Mouse (Mus musculus): ENCODE results near the gene Trub2. TPM values are rescaled to one million over a fixed set of nuclear protein-coding genes. Genes with fewer than 3 reads are reported as not detected.

The Trub2 gene
- polyA plus RNA-seq, 1 experiment from 2014 or later, result 25.2 TPM

DNA sequence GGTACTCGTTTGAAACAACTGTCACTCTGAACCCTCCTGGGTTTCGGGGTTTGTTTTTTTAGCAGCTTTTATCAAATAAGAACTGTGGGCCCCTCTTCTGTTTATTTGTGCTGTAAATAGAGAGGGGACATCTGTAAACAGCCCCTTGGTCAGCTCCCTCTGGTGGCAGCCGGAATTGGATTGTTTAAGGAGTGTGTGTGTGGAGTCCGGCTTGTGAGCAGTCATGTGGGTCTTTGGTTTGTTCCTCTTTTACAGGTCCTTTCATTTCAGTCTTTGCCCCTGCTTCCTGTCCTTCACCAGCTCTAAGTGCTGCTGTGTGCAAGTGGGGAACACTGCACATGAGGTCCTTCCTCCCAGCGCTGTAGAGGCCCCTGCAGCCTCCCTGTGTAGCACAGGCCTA is 48.9 kb downstream of the Trub2 start:
- no peak for ATAC-seq (ENCODE audit: insufficient read depth, low FRiP score)
- 0 out of 2 replicates have a peak, but pooled peaks cover 3% of the 10 kb centered on the region for H3K4me1 ChIP-seq (ENCODE audit: control insufficient read depth, insufficient read depth, low read length)
- peaks cover 10% of the 10 kb centered on the region; the same call in 1 of the 2 replicates for H3K36me3 ChIP-seq (ENCODE audit: control insufficient read depth, insufficient read depth, low read length)
- peak overlapping the region; percentile 5; the same call in 1 of the 2 replicates for H3K9ac ChIP-seq (ENCODE audit: low read length)
- H3K27me3 ChIP-seq (ENCODE audit: control insufficient read depth, insufficient read depth, low read length), result no peaks in the 10 kb centered on the region
- H3K4me2 ChIP-seq (ENCODE audit: low read depth, low read length), result no peak overlapping the region
- no peaks in the 10 kb centered on the region for H3K9me3 ChIP-seq (replicated peaks; ENCODE audit: control insufficient read depth, low read length)
- H3K4me3 ChIP-seq (replicated peaks; ENCODE audit: low read length), result no peak overlapping the region
- H3K27ac ChIP-seq (ENCODE audit: low read length), result peak overlapping the region; percentile 44
- 46% methylated on average over 5 of the region's 5 CpGs for WGBS

DNA sequence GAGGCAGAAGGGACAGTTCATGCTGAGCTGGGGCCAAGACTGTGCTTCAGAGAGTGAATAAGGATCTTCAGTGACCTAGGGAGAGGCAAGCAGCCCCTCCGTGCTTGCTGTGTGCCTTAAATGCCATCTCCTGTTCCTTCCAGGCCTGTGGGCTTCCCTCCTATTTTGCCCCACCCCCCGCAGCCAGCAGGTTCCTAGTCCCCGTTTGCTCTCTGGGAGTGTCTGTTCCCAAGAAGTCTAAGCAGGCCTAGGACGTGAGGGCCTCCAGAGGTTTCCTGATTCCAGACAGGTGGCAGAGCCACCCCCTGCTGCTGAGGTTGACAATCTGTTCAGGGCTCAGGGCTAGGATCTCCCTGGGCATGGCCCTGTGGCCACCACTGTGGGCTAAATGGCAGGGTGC is 49.5 kb downstream of the Trub2 start:
- H3K4me1 ChIP-seq (ENCODE audit: control insufficient read depth, insufficient read depth, low read length), result 0 out of 2 replicates have a peak, but pooled peaks cover 3% of the 10 kb centered on the region
- H3K27ac ChIP-seq (ENCODE audit: low read length), result peak overlapping the region; percentile 44
- no peak for ATAC-seq (ENCODE audit: insufficient read depth, low FRiP score)
- H3K27me3 ChIP-seq (ENCODE audit: control insufficient read depth, insufficient read depth, low read length), result no peaks in the 10 kb centered on the region
- H3K9me3 ChIP-seq (replicated peaks; ENCODE audit: control insufficient read depth, low read length), result no peaks in the 10 kb centered on the region
- no peak overlapping the region for H3K4me2 ChIP-seq (ENCODE audit: low read depth, low read length)
- no peak overlapping the region for H3K4me3 ChIP-seq (replicated peaks; ENCODE audit: low read length)
- WGBS, result 47% methylated on average over 4 of the region's 4 CpGs
- peak overlapping the region; percentile 5; the same call in 1 of the 2 replicates for H3K9ac ChIP-seq (ENCODE audit: low read length)
- peaks cover 10% of the 10 kb centered on the region; the same call in 1 of the 2 replicates for H3K36me3 ChIP-seq (ENCODE audit: control insufficient read depth, insufficient read depth, low read length)

DNA sequence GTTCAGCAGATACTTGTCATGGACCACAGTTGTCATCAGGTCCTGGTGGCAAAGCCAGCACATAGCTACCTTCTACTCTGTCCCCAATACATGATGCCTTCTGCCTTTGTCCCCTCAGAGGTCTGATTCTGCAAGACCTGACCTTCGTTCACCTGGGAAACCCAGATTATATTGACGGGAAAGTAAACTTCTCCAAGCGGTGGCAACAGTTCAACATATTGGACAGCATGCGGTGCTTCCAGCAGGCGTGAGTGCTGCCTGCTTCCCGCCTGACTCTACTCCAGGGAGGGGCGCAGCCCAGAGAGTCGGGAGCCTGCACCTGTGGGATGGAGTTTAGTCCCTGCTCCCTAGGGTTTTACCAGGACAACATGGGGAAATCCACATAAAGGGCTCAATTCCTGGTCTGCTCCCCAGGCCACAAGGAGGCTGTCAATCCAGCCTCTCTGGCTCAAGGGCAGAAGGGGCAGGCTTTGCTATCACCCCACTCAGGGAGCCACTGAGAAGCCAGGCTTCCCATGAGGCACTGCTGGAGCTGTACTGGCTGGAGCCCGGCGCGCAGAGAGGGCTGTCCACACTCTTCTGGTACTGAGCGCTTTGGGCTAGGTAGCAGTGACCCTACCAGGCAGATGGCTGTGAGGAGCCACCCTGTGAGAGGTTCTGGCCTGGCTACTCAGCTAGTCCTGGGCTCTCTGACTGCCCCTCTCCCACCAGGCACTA is 50.9 kb downstream of the Trub2 start:
- no peaks in the 10 kb centered on the region for H3K9me3 ChIP-seq (replicated peaks; ENCODE audit: control insufficient read depth, low read length)
- 0 out of 2 replicates have a peak, but pooled peaks cover 3% of the 10 kb centered on the region for H3K4me1 ChIP-seq (ENCODE audit: control insufficient read depth, insufficient read depth, low read length)
- ATAC-seq (ENCODE audit: insufficient read depth, low FRiP score), result no peak
- H3K4me2 ChIP-seq (ENCODE audit: low read depth, low read length), result no peak overlapping the region
- no peaks in the 10 kb centered on the region for H3K27me3 ChIP-seq (ENCODE audit: control insufficient read depth, insufficient read depth, low read length)
- H3K4me3 ChIP-seq (replicated peaks; ENCODE audit: low read length), result no peak overlapping the region
- 74% methylated on average over 12 of the region's 12 CpGs for WGBS
- peaks cover 10% of the 10 kb centered on the region for H3K36me3 ChIP-seq (ENCODE audit: control insufficient read depth, insufficient read depth, low read length)
- no peak overlapping the region for H3K9ac ChIP-seq (ENCODE audit: low read length)
- no peak overlapping the region for H3K27ac ChIP-seq (ENCODE audit: low read length)

DNA sequence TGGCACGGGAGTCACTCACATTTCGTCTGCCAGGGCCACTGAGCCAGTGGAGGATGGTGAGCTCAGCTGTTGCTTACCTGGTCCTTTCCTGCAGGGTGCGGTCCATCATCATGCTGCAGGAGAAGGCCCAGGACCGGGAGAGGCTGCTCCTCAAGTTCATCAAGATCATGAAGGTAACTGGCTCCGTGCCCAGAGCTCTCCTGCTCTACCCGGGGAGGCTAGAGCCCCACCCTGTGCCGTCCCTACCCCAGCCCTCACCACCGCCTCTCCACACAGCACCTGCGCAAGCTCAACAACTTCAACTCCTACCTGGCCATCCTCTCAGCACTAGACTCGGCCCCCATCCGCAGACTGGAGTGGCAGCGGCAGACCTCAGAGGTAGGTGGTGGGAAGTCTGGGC is 52.6 kb downstream of the Trub2 start:
- Histone ChIP-seq H3K4me2 (ENCODE audit: low read depth, low read length) (no peak overlapping the region), H3K27me3 (ENCODE audit: control insufficient read depth, insufficient read depth, low read length) (no peaks in the 10 kb centered on the region), H3K4me3 (replicated peaks; ENCODE audit: low read length) (no peak overlapping the region), H3K36me3 (ENCODE audit: control insufficient read depth, insufficient read depth, low read length) (peaks cover 12% of the 10 kb centered on the region), H3K9me3 (replicated peaks; ENCODE audit: control insufficient read depth, low read length) (no peaks in the 10 kb centered on the region), H3K9ac (ENCODE audit: low read length) (no peak overlapping the region), H3K4me1 (ENCODE audit: control insufficient read depth, insufficient read depth, low read length) (0 out of 2 replicates have a peak, but pooled peaks cover 3% of the 10 kb centered on the region), H3K27ac (ENCODE audit: low read length) (peak overlapping the region; percentile 74; the same call in 1 of the 2 replicates)
- ATAC-seq (ENCODE audit: insufficient read depth, low FRiP score), result peak; percentile 79
- WGBS, result 75% methylated on average over 12 of the region's 12 CpGs

DNA sequence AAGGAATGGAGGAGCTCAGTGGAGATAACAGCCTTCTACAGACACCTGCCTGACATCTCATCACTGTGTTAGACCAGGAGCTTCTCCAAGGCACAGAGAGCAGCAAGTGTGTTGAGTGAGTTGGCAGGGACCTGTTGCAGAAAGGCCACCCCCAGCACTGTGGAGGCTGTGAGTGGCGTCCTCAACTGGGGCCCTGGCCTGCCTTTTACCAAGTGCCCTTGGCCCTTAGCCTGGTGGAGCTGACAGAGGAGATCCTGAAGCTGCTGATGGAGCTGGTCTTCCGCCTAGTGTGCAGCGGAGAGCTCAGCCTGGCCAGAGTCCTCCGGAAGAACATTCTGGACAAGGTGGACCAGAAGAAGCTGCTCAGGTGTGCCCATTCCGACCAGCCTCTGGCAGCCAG is 55.0 kb downstream of the Trub2 start:
- Histone ChIP-seq H3K27ac (ENCODE audit: low read length) (no peak overlapping the region), H3K4me2 (ENCODE audit: low read depth, low read length) (no peak overlapping the region), H3K27me3 (ENCODE audit: control insufficient read depth, insufficient read depth, low read length) (no peaks in the 10 kb centered on the region), H3K9me3 (replicated peaks; ENCODE audit: control insufficient read depth, low read length) (no peaks in the 10 kb centered on the region), H3K36me3 (ENCODE audit: control insufficient read depth, insufficient read depth, low read length) (peaks cover 12% of the 10 kb centered on the region), H3K4me1 (ENCODE audit: control insufficient read depth, insufficient read depth, low read length) (no peaks in the 10 kb centered on the region), H3K9ac (ENCODE audit: low read length) (no peak overlapping the region), H3K4me3 (replicated peaks; ENCODE audit: low read length) (no peak overlapping the region)
- ATAC-seq (ENCODE audit: insufficient read depth, low FRiP score), result no peak
- WGBS, result 96% methylated on average over 5 of the region's 5 CpGs

DNA sequence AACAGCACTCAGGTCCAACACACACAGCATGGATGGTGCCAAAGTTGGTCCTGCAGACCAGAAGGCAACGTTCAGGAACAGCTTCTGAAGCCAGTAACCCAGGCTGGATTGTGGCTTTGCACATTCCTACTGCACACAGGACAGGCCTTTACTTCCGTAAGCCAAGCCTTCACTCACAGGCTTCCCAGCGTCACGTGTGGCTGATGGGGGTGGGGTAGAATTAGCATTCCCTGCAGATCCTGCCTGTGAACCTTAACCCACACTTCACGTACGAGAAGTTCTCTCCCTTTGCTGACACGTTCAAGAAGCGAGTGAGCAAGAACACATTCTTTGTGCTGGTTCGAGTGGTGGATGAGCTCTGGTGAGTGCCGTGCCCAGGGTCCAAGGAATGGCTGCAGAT is 55.7 kb downstream of the Trub2 start:
- H3K36me3 ChIP-seq (ENCODE audit: control insufficient read depth, insufficient read depth, low read length), result peaks cover 7% of the 10 kb centered on the region; the same call in 1 of the 2 replicates
- 84% methylated on average over 10 of the region's 10 CpGs for WGBS
- H3K9ac ChIP-seq (ENCODE audit: low read length), result no peak overlapping the region
- H3K27me3 ChIP-seq (ENCODE audit: control insufficient read depth, insufficient read depth, low read length), result no peaks in the 10 kb centered on the region
- no peaks in the 10 kb centered on the region for H3K9me3 ChIP-seq (replicated peaks; ENCODE audit: control insufficient read depth, low read length)
- no peaks in the 10 kb centered on the region for H3K4me1 ChIP-seq (ENCODE audit: control insufficient read depth, insufficient read depth, low read length)
- no peak overlapping the region for H3K27ac ChIP-seq (ENCODE audit: low read length)
- no peak for ATAC-seq (ENCODE audit: insufficient read depth, low FRiP score)
- H3K4me2 ChIP-seq (ENCODE audit: low read depth, low read length), result no peak overlapping the region
- H3K4me3 ChIP-seq (replicated peaks; ENCODE audit: low read length), result no peak overlapping the region

DNA sequence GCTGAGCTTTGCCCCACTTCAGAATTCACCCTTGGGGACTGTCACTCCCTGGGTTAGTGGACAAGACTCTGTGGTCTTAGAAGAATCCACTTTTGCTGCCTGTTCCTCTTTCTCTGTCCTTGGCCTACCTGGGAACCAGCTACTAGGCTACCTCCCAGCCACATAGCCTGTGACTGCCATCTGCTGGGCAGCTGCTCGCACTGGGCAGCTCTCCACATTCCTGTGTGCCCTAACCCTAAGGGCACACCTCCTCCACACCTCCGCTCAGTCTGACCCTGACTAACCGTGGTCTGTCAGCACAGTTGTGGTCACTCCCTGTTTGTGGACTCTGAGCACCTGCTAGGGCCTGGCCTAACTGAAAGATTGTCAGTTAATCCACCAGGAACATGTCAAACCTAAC is 56.8 kb downstream of the Trub2 start:
- H3K9ac ChIP-seq (ENCODE audit: low read length), result no peak overlapping the region
- H3K9me3 ChIP-seq (replicated peaks; ENCODE audit: control insufficient read depth, low read length), result no peaks in the 10 kb centered on the region
- no peaks in the 10 kb centered on the region for H3K4me1 ChIP-seq (ENCODE audit: control insufficient read depth, insufficient read depth, low read length)
- peaks cover 8% of the 10 kb centered on the region; the same call in 1 of the 2 replicates for H3K36me3 ChIP-seq (ENCODE audit: control insufficient read depth, insufficient read depth, low read length)
- no peak overlapping the region for H3K27ac ChIP-seq (ENCODE audit: low read length)
- no peak overlapping the region for H3K4me3 ChIP-seq (replicated peaks; ENCODE audit: low read length)
- H3K27me3 ChIP-seq (ENCODE audit: control insufficient read depth, insufficient read depth, low read length), result no peaks in the 10 kb centered on the region
- ATAC-seq (ENCODE audit: insufficient read depth, low FRiP score), result peak; percentile 48; the same call in 1 of the 2 replicates
- 61% methylated on average over 3 of the region's 3 CpGs for WGBS
- H3K4me2 ChIP-seq (ENCODE audit: low read depth, low read length), result no peak overlapping the region

DNA sequence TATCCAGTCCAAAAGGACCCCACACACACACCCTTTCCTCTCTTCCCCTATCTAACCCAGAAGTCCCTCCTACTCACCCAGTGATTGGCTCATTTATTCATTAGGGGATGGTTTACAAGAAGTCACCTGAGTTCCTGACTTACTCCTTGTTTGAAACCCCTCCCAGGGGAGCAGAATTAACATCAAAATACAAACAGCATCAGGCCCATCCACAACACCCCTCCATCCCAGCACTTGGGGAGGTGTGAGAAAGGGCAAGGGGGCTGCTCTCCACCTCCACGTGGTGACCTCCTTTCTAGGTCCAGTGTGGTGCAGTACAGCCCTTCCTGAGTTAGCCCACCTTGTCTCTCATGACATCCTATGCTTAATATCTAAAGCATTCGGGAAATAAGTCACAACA is 58.8 kb downstream of the Trub2 start:
- no peaks in the 10 kb centered on the region for H3K9me3 ChIP-seq (replicated peaks; ENCODE audit: control insufficient read depth, low read length)
- H3K4me2 ChIP-seq (ENCODE audit: low read depth, low read length), result no peak overlapping the region
- no peak overlapping the region for H3K4me3 ChIP-seq (replicated peaks; ENCODE audit: low read length)
- 53% methylated on average over 2 of the region's 2 CpGs for WGBS
- no peak for ATAC-seq (ENCODE audit: insufficient read depth, low FRiP score)
- no peaks in the 10 kb centered on the region for H3K4me1 ChIP-seq (ENCODE audit: control insufficient read depth, insufficient read depth, low read length)
- H3K27ac ChIP-seq (ENCODE audit: low read length), result no peak overlapping the region
- H3K9ac ChIP-seq (ENCODE audit: low read length), result no peak overlapping the region
- H3K36me3 ChIP-seq (ENCODE audit: control insufficient read depth, insufficient read depth, low read length), result peaks cover 8% of the 10 kb centered on the region; the same call in 1 of the 2 replicates
- H3K27me3 ChIP-seq (ENCODE audit: control insufficient read depth, insufficient read depth, low read length), result no peaks in the 10 kb centered on the region

DNA sequence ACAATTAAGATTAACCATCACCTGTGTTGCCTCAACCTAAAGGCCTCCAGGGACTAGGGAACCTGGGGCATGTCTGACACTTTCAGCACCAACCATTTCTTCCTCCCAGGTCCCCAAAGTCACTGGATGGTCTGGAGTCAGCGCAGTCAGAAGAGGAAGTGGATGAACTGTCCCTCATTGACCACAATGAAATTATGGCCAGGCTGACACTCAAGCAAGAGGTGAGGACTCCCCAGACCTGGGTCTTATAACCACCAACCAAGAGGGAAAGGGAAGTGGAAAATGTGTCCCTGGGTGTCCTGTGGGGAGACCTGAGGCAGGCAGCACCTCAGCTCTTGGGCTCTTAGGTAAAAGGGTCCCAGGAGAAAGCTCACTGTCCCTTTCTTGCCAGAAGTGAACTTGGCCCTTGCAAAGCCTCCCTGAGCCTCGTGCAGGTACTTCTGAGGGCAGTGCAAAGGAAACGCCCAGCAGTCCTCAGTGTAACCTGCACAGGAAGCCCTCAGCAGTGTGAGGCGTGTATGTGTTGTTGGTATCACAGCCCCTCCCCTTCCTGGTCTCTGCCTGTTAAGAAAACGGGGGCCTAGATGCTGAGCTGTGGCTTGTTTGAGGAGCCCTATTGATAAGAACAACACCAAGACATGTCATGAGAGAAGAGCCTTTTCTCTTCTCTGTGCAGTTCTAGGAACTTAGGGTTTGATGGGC is 63.5 kb downstream of the Trub2 start:
- H3K4me2 ChIP-seq (ENCODE audit: low read depth, low read length), result no peak overlapping the region
- no peak overlapping the region for H3K27ac ChIP-seq (ENCODE audit: low read length)
- WGBS, result 66% methylated on average over 5 of the region's 5 CpGs
- no peak for ATAC-seq (ENCODE audit: insufficient read depth, low FRiP score)
- H3K36me3 ChIP-seq (ENCODE audit: control insufficient read depth, insufficient read depth, low read length), result peaks cover 5% of the 10 kb centered on the region; the same call in 1 of the 2 replicates
- no peaks in the 10 kb centered on the region for H3K9me3 ChIP-seq (replicated peaks; ENCODE audit: control insufficient read depth, low read length)
- no peaks in the 10 kb centered on the region for H3K4me1 ChIP-seq (ENCODE audit: control insufficient read depth, insufficient read depth, low read length)
- no peaks in the 10 kb centered on the region for H3K27me3 ChIP-seq (ENCODE audit: control insufficient read depth, insufficient read depth, low read length)
- H3K4me3 ChIP-seq (replicated peaks; ENCODE audit: low read length), result no peak overlapping the region
- no peak overlapping the region for H3K9ac ChIP-seq (ENCODE audit: low read length)

Measured in stomach, embryonic 16.5 days (tissue).